Mouse (Mus musculus): ENCODE results near the gene Pdia2.

GRCm38 (mm10) chr17:26240120-26240790 lies 41.4 kb upstream of the Pdia2 start:
- TF ChIP-seq POLR2A (IDR thresholded peaks at IDR 0.05; ENCODE audit: extremely low read depth, insufficient read depth, low read length) (no peak), CTCF (IDR thresholded peaks at IDR 0.05; ENCODE audit: extremely low read depth, insufficient read depth, low read length) (no peak)

Data from cortical plate, adult 2 months (tissue).